Mouse (Mus musculus): ENCODE measurements around the gene Mrpl34. TPM values are rescaled to one million over a fixed set of nuclear protein-coding genes. Genes with fewer than 3 reads are reported as not detected.

The Mrpl34 gene
- polyA plus RNA-seq, 1 experiment from 2014 or later: 165 TPM

GRCm38 (mm10) chr8:71478943-71479342, 14.2 kb downstream of the Mrpl34 start:
- Histone ChIP-seq H3K36me3 (peaks cover 25% of the 10 kb centered on the region), H3K27me3 (replicated peaks) (peaks cover 54% of the 10 kb centered on the region), H3K4me1 (peaks cover 17% of the 10 kb centered on the region), H3K9me3 (no peaks in the 10 kb centered on the region), H3K4me2 (no peak overlapping the region), H3K9ac (no peak overlapping the region), H3K4me3 (no peak overlapping the region), H3K27ac (replicated peaks) (no peak overlapping the region)
- 79% methylated on average over 11 of the region's 11 CpGs for WGBS
- no peak for ATAC-seq (ENCODE audit: extremely low read depth, insufficient number of reproducible peaks, low FRiP score, low TSS enrichment)

GRCm38 (mm10) chr8:71483932-71484331, 19.2 kb downstream of the Mrpl34 start:
- Histone ChIP-seq H3K9me3 (no peaks in the 10 kb centered on the region), H3K27me3 (replicated peaks) (peaks cover 38% of the 10 kb centered on the region), H3K27ac (replicated peaks) (no peak overlapping the region), H3K36me3 (peaks cover 11% of the 10 kb centered on the region; the same call in 1 of the 2 replicates), H3K4me3 (no peak overlapping the region), H3K9ac (no peak overlapping the region), H3K4me2 (no peak overlapping the region), H3K4me1 (peaks cover 12% of the 10 kb centered on the region)
- WGBS: 40% methylated on average over 8 of the region's 8 CpGs
- no peak for ATAC-seq (ENCODE audit: extremely low read depth, insufficient number of reproducible peaks, low FRiP score, low TSS enrichment)

DNA sequence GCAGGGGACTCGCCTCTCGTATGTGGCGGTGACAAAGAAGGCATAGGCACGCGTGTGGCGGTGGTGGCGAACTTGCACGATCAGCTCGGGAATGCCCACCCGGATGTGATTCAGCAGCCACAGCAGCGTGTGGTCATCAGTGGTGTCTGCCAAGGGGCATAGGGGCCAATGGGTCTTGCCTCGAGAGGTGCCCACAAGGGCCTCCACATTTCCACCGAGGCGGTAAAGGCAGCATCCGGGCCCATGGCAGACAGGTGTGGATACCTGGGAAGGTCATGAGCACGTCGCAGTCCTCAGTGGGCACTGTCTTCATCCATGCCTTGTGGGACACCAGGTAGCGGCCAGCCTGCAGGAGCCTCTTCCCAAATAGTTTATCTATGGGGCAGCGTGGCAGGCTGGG, 20.0 kb downstream of the Mrpl34 start:
- H3K4me1 ChIP-seq: peaks cover 20% of the 10 kb centered on the region
- H3K27me3 ChIP-seq (replicated peaks): peaks cover 33% of the 10 kb centered on the region
- H3K36me3 ChIP-seq: peaks cover 11% of the 10 kb centered on the region; the same call in 1 of the 2 replicates
- 86% methylated on average over 19 of the region's 19 CpGs for WGBS
- 0 out of 2 replicates have a peak overlapping the region, but pooled peaks have one; percentile 88 for H3K9ac ChIP-seq
- peak overlapping the region; percentile 76; the same call in 1 of the 2 replicates for H3K4me3 ChIP-seq
- H3K9me3 ChIP-seq: no peaks in the 10 kb centered on the region
- H3K4me2 ChIP-seq: peak overlapping the region; percentile 92
- H3K27ac ChIP-seq (replicated peaks): no peak overlapping the region
- ATAC-seq (ENCODE audit: extremely low read depth, insufficient number of reproducible peaks, low FRiP score, low TSS enrichment): no peak

DNA sequence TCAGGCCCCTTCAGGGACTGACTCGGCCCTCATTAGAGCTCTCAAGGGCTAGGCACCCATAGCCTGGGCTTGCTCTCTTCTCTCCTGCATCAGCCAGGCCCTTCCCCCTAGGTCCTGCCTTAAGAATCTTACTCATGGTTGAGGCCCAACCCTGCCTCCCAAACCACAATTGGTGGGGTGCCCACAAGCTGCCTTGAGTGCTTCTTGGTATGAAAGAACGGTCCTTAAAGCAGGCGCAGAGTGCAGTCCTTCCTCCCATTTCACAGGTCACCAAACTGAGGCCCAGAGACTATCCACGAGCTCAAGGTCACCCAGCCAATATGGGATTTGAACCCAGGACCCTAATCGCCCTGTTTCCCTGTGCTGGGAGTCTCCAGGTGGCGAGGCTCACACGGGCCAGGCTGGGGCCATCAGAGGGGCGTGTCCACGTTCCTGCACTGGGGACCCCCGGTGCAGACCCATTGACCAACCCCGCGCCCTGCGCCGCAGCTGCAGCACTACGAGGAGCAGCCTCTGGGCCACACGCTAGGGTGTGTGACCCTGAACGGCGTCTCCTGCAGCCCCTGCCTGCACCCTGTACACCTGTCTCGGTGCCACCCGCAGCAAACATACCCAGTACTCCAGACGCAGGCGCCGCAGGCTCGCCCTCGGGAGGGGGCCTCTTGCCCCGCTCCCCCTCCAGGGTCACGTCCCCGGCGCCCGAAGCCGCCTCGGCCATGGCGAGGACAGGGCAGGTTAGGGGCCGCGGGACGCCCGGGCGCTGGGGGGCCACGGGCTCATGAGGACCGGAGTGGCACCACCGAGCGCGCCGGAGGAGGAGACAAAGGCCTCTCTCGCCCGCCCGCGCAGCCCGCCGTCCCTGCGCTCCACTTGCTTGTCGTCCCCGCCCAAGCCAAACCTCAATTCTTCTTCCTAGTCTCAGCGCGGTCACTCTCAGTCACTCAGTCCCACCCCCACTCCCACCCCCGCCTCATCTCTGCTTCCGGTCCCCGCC, 20.7 kb downstream of the Mrpl34 start, which contains the start of gene Ano8:
TSS of gene Ano8 (minus strand) at position 822 of the 994 bp plus-strand sequence.
- peak within 1 kb of the TSS; percentile 88 for H3K9ac ChIP-seq
- peak within 1 kb of the TSS; percentile 58 for H3K27ac ChIP-seq (replicated peaks)
- peak within 1 kb of the TSS; percentile 76 for H3K4me3 ChIP-seq
- peaks cover 25% of the 10 kb centered on the region for H3K4me1 ChIP-seq
- H3K4me2 ChIP-seq: peak within 1 kb of the TSS; percentile 92
- H3K27me3 ChIP-seq (replicated peaks): peaks cover 27% of the 10 kb centered on the region
- peaks cover 17% of the 10 kb centered on the region for H3K36me3 ChIP-seq
- no peaks in the 10 kb centered on the region for H3K9me3 ChIP-seq
- 5% methylated on average over 58 of the region's 58 CpGs for WGBS
- ATAC-seq (ENCODE audit: extremely low read depth, insufficient number of reproducible peaks, low FRiP score, low TSS enrichment): peak; percentile 32; the same call in 1 of the 2 replicates

DNA sequence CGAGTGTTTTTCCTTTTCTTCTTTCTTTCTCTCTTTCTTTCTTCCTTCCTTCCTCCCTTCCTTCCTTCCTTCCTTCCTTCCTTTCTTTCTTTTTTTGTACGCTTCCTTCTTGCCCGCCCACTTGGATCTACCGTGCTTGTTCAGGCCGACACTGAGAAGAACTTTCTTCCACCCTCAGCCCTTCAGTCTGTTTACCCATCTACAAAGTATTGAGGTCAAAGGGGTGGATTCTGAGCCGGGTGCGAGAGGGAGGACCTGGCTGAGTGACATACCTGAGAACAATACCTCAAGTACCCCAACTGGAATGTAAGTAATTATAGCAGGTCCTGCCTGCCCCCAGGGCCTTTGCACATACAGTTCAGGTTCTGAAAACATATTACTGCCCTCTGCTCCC, 21.4 kb downstream of the Mrpl34 start:
- H3K27me3 ChIP-seq (replicated peaks): peaks cover 21% of the 10 kb centered on the region
- peak overlapping the region; percentile 88 for H3K9ac ChIP-seq

GRCm38 (mm10) chr8:71487691-71488445, 23.1 kb downstream of the Mrpl34 start, which contains the start of gene Gtpbp3:
Gene Gtpbp3 (plus strand): TSS chr8:71488103.
- H3K9ac ChIP-seq: peak within 1 kb of the TSS; percentile 91
- no peak for ATAC-seq (ENCODE audit: extremely low read depth, insufficient number of reproducible peaks, low FRiP score, low TSS enrichment)
- H3K27ac ChIP-seq (replicated peaks): peak within 1 kb of the TSS; percentile 92
- H3K9me3 ChIP-seq: no peaks in the 10 kb centered on the region
- 1% methylated on average over 33 of the region's 33 CpGs for WGBS
- H3K36me3 ChIP-seq: peaks cover 33% of the 10 kb centered on the region
- H3K4me2 ChIP-seq: peak within 1 kb of the TSS; percentile 99
- peaks cover 6% of the 10 kb centered on the region; the same call in 1 of the 2 replicates for H3K27me3 ChIP-seq (replicated peaks)
- H3K4me1 ChIP-seq: peaks cover 25% of the 10 kb centered on the region
- peak within 1 kb of the TSS; percentile 79 for H3K4me3 ChIP-seq

More for the DNA sequence above, 21.4 kb downstream of the Mrpl34 start:
- Histone ChIP-seq H3K4me2 (peak overlapping the region; percentile 92), H3K9me3 (no peaks in the 10 kb centered on the region), H3K36me3 (peaks cover 24% of the 10 kb centered on the region), H3K27ac (replicated peaks) (0 out of 2 replicates have a peak overlapping the region, but pooled peaks have one; percentile 22), H3K4me3 (peak overlapping the region; percentile 76), H3K4me1 (peaks cover 25% of the 10 kb centered on the region)
- WGBS: 24% methylated on average over 7 of the region's 7 CpGs
- no peak for ATAC-seq (ENCODE audit: extremely low read depth, insufficient number of reproducible peaks, low FRiP score, low TSS enrichment)

- H3K4me1 ChIP-seq: peaks cover 25% of the 10 kb centered on the region
- H3K4me2 ChIP-seq: peak overlapping the region; percentile 99
- ATAC-seq (ENCODE audit: extremely low read depth, insufficient number of reproducible peaks, low FRiP score, low TSS enrichment): peak; percentile 74
- peaks cover 37% of the 10 kb centered on the region for H3K36me3 ChIP-seq
- WGBS: under 1% methylated on average over 22 of the region's 22 CpGs
- no peaks in the 10 kb centered on the region for H3K9me3 ChIP-seq
- H3K9ac ChIP-seq: peak overlapping the region; percentile 91
- no peaks in the 10 kb centered on the region for H3K27me3 ChIP-seq (replicated peaks)
- peak overlapping the region; percentile 92 for H3K27ac ChIP-seq (replicated peaks)
- peak overlapping the region; percentile 79 for H3K4me3 ChIP-seq
These were observed 23.7 kb downstream of the Mrpl34 start for GRCm38 (mm10) chr8:71488454-71488853.

DNA sequence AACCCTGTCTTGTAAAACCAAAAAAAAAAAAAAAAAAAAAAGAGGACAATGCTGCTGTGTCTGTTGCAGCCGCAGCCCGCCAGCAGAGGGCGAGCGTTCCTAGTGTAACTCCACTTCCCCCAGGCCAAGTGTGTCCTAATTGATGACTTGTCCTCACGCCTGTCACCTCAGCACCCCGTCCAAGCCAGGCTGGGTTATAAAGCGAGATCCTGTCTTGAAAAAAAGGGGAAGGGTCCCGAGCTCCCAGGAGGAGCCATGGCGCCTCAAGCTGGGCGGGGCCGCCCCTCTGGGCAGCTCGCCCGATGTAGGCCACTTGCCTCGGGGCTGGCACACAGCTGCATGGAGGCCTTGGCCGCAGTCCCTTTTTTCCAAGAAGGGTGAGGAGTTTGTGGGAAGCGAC, 30.3 kb downstream of the Mrpl34 start:
- Histone ChIP-seq H3K27ac (replicated peaks) (peak overlapping the region; percentile 81), H3K4me3 (no peak overlapping the region), H3K27me3 (replicated peaks) (no peaks in the 10 kb centered on the region), H3K9me3 (no peaks in the 10 kb centered on the region), H3K4me2 (peak overlapping the region; percentile 27), H3K4me1 (peaks cover 50% of the 10 kb centered on the region), H3K9ac (peak overlapping the region; percentile 28; the same call in 1 of the 2 replicates), H3K36me3 (peaks cover 47% of the 10 kb centered on the region)
- 28% methylated on average over 16 of the region's 16 CpGs for WGBS
- no peak for ATAC-seq (ENCODE audit: extremely low read depth, insufficient number of reproducible peaks, low FRiP score, low TSS enrichment)

DNA sequence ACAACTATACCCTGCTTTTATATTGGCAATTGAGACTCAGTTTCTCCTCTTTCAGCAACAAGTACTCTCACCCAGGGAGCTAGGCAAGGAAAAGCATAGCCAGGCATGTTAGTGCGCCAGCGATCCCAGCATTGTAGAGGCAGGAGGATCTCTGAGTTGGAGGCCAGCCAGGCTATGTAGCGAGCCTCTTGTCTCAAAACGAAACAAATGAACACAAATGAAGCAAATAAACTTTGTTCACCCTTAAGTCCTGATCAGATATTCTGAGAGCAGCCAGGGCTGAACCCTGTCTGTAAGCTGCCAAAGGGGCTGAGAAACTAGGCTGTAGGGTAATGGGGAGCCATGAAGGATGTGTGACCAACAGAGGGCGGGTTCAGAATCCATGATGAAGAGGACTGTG, 31.1 kb downstream of the Mrpl34 start:
- Histone ChIP-seq H3K36me3 (peaks cover 40% of the 10 kb centered on the region), H3K27ac (replicated peaks) (peak overlapping the region; percentile 81), H3K9me3 (no peaks in the 10 kb centered on the region), H3K4me3 (no peak overlapping the region), H3K9ac (peak overlapping the region; percentile 28; the same call in 1 of the 2 replicates), H3K27me3 (replicated peaks) (no peaks in the 10 kb centered on the region), H3K4me2 (no peak overlapping the region), H3K4me1 (peaks cover 48% of the 10 kb centered on the region)
- ATAC-seq (ENCODE audit: extremely low read depth, insufficient number of reproducible peaks, low FRiP score, low TSS enrichment): no peak
- 79% methylated on average over 5 of the region's 5 CpGs for WGBS

DNA sequence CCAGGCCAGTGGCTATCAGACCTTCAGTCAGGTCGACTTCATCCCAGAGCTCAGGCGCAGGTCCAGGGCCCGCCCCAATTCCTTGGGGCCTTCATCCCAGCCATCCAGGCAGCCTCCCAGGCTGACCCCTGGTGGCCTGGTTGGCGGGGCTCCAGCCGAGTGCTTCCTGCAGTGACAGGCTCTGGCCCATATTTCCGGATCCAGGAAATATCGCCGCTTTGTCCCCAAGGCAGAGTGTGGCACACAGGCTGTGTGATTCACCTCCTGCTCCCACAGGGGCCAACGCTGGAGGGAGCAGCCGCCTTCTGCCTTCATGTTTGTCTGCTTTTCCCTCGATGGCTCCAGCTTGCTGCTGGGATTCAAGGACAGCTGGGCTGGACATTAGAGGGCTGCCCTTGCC, 31.7 kb downstream of the Mrpl34 start:
- H3K9ac ChIP-seq: peak overlapping the region; percentile 56; the same call in 1 of the 2 replicates
- ATAC-seq (ENCODE audit: extremely low read depth, insufficient number of reproducible peaks, low FRiP score, low TSS enrichment): peak; percentile 17; the same call in 1 of the 2 replicates
- peaks cover 48% of the 10 kb centered on the region for H3K4me1 ChIP-seq

More for the DNA sequence above, 31.7 kb downstream of the Mrpl34 start:
- H3K9me3 ChIP-seq: no peaks in the 10 kb centered on the region
- H3K4me2 ChIP-seq: no peak overlapping the region
- H3K36me3 ChIP-seq: peaks cover 33% of the 10 kb centered on the region
- 27% methylated on average over 11 of the region's 11 CpGs for WGBS
- peak overlapping the region; percentile 81 for H3K27ac ChIP-seq (replicated peaks)
- H3K4me3 ChIP-seq: no peak overlapping the region
- no peaks in the 10 kb centered on the region for H3K27me3 ChIP-seq (replicated peaks)

All from heart, embryonic 13.5 days (tissue).